Mouse (Mus musculus) E14TG2a.4 (cell line): ENCODE data around the gene Chrna1.

Experiments used
- H3K27me3 ChIP-seq: 2 replicates; pipeline ENCODE4 v1.6.1; 2014; ENCODE audit warnings: low read length, control low read depth; ENCODE audit not compliant: insufficient read depth
- H3K36me3 ChIP-seq: 2 replicates; pipeline ENCODE4 v1.6.1; 2014; ENCODE audit warnings: low read length, control low read depth; ENCODE audit not compliant: insufficient read depth
- H3K4me1 ChIP-seq: replicated peaks from 2 replicates; pipeline ENCODE4 v1.6.1; 2014; ENCODE audit warnings: low read depth, low read length, control low read depth
- H3K4me3 ChIP-seq: replicated peaks from 2 replicates; pipeline ENCODE4 v1.5.1; 2014; ENCODE audit warnings: mild to moderate bottlenecking, low read length
- H3K9me3 ChIP-seq: 2 replicates; pipeline ENCODE4 v1.6.1; 2014; ENCODE audit warnings: low read length, control low read depth
- CTCF ChIP-seq: conservative IDR thresholded peaks from 2 replicates; pipeline ENCODE4 v1.5.1; 2014; ENCODE audit warnings: low read length
- NANOG ChIP-seq: IDR thresholded peaks from 2 replicates; pipeline ENCODE4 v1.6.1; 2014; ENCODE audit warnings: borderline replicate concordance, low read length, mixed read lengths
- POU5F1 ChIP-seq: IDR thresholded peaks from 2 replicates; pipeline ENCODE4 v1.6.1; 2014; ENCODE audit warnings: low read length, borderline replicate concordance

Chrna1 gene

DNA sequence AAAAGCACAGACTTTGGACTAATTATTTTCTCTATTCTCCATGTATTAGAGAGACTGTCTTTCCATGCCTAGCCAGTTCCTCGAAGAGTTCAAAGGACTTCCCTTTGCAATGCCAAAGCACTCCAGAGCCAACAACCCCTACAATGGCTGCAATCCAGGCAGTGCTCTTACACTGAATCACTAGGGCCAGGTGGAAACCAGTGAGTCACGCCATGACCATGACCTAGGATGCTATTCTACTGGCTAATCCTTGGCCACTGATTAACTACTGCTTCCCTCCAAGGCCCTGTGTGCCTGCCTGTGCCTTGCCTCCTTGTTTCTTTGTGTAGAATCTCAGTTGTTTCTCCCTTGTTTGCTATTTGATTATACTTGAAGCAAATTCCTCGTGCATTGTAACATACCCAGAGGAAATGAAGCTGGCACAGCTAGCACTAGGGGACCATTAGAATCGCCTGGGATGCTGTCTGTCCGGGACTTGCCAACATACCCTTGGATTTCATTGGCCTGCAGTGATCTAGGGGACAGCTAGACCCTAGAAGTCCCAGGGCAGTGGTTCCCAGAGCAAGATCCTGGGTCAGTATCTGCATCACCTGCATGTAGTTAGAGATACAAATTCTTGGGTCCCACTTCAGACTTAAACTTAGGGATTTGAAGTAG is 29.1 kb upstream of the Chrna1 start:
- Histone ChIP-seq H3K4me3 (no peak overlapping the region), H3K27me3 (no peaks in the 10 kb centered on the region; the same call in 1 of the 2 replicates), H3K4me1 (peaks cover 19% of the 10 kb centered on the region), H3K9me3 (no peaks in the 10 kb centered on the region), H3K36me3 (peaks cover 25% of the 10 kb centered on the region)
- TF ChIP-seq CTCF (no peak), POU5F1 (no peak), NANOG (no peak)

DNA sequence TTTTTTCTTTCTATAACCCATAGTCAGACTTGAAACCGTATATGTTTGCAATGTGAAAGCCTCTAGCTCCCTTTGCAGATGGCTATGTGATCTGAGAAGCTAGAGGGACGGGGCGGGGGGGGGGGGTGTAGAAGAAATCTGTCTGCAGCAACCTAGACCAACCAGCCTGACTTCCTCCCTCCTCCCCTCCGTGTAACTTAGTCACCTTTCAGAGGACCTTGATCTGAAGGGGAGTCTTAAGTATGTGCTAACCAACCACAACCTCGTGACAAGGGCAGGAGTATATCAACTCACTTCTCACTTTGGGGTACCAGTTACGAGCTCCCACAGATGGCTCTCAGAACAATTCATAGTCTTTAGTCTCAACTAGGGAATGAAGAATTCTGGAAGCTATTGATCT is 28.3 kb upstream of the Chrna1 start:
- no peak for TF ChIP-seq NANOG
- TF ChIP-seq CTCF = no peak
- no peak for TF ChIP-seq POU5F1
- Histone ChIP-seq H3K9me3 (no peaks in the 10 kb centered on the region), H3K4me3 (no peak overlapping the region), H3K36me3 (peaks cover 20% of the 10 kb centered on the region), H3K4me1 (peaks cover 19% of the 10 kb centered on the region), H3K27me3 (peaks cover 3% of the 10 kb centered on the region)

DNA sequence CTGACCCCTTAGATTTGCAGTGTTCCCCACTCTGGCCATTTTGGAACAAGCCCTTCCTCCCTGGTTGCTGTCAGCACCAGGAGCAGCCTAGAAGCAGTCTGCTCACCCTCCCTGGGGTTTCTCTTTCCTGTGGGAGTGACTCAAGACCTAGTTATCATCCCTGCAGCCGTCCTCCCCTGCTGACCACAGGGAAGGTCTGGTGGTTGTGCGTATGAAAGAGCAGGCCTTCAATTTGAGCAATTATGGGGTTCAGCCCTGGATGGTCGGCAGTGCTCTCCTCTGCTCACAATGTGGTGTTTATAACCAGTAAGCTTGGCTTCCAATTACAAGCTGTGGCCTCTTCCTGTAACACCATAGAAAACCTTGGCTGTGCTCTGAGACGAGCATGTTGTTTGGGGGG is 27.5 kb upstream of the Chrna1 start:
- H3K9me3 ChIP-seq = no peaks in the 10 kb centered on the region
- H3K27me3 ChIP-seq = peaks cover 3% of the 10 kb centered on the region
- TF ChIP-seq CTCF (no peak), POU5F1 (no peak), NANOG (no peak)
- H3K4me1 ChIP-seq = peaks cover 19% of the 10 kb centered on the region
- H3K4me3 ChIP-seq = no peak overlapping the region
- H3K36me3 ChIP-seq = peaks cover 12% of the 10 kb centered on the region

DNA sequence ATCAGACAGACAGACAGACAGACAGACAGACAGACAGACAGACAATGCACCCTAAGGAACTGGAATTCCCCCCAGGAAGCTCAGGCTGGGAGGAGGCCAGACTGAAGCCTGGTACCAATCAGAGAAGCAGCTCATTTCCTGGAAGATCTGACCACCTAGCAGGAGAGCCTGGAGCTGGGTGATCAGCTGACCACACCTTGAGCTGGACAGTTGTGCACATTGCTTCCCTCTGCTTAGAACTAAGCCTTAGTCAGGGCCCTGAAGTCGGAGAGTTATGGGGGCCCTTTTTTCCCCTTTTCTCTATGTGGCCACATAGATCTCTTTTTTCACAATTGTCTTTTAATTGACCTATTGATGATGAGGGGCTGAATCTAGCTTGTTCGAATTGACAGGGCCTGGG is 27.0 kb upstream of the Chrna1 start:
- Histone ChIP-seq H3K27me3 (peaks cover 3% of the 10 kb centered on the region), H3K36me3 (peaks cover 8% of the 10 kb centered on the region; the same call in 1 of the 2 replicates), H3K4me3 (no peak overlapping the region), H3K9me3 (no peaks in the 10 kb centered on the region), H3K4me1 (peaks cover 19% of the 10 kb centered on the region)
- TF ChIP-seq NANOG (no peak), POU5F1 (no peak), CTCF (no peak)

DNA sequence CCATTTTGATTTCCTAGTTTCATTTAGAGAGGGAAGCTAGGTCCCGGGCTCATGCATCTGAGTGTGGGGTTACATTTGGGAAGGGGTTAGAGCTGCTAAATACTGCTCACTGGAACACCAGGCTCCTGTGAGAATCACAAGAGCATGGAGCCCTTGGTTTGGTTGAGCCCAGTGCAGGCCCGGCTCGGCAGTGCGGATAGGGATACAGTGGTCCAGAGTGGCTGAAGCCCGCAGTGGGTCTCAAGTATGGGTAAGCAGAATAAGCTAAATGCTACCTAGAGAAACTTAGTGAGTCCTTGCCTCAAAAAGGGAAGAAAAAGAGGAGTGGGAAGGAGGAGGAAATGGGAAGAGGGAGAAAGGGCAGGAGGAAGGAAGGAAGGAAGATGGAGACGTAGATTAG is 26.5 kb upstream of the Chrna1 start:
- Histone ChIP-seq H3K36me3 (peaks cover 4% of the 10 kb centered on the region; the same call in 1 of the 2 replicates), H3K27me3 (peaks cover 3% of the 10 kb centered on the region), H3K4me3 (no peak overlapping the region), H3K4me1 (peaks cover 19% of the 10 kb centered on the region), H3K9me3 (no peaks in the 10 kb centered on the region)
- TF ChIP-seq NANOG (no peak), POU5F1 (no peak), CTCF (no peak)

DNA sequence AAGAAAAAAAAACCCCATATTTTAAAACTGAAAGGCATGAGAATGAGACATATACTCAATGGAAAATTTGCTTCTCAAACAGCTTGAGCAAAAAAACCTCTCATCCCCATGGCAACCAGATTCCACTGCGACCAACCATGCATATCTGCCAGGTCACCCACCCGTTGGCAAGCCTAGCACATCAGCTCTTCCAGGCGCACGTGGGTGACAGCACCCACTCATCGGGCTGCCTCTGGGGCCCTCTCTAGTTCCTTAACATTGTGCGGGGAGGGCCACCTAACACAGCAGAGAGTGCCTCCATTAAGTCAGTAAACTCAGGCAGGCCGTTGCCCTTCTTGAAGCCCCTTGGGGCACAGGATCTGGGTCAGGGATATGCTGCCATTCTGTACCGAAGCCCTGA is 24.9 kb upstream of the Chrna1 start:
- Histone ChIP-seq H3K4me1 (peaks cover 19% of the 10 kb centered on the region), H3K36me3 (no peaks in the 10 kb centered on the region), H3K27me3 (peaks cover 3% of the 10 kb centered on the region), H3K4me3 (no peak overlapping the region), H3K9me3 (no peaks in the 10 kb centered on the region)
- TF ChIP-seq CTCF (no peak), POU5F1 (no peak), NANOG (no peak)

DNA sequence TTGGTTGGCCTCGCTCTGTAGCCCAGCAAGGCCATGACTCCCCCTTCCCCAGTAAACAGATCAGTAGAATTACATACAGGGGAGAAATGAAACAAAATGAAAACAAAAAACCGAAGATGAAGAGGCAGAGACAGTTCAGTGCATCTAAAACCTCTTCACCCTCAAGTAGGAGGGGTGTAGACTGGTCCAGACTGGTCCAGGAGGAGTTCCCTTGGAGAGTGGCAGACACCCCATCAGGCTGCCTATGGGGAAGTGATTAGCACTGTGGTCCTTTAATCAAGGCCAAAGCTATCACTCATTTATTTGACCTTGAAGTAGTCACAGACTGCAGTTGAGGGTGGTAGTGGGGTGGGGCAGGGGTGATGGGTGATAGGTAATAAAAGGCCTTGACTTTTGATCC is 24.4 kb upstream of the Chrna1 start:
- Histone ChIP-seq H3K4me1 (peaks cover 19% of the 10 kb centered on the region), H3K9me3 (no peaks in the 10 kb centered on the region), H3K27me3 (peaks cover 3% of the 10 kb centered on the region), H3K36me3 (no peaks in the 10 kb centered on the region), H3K4me3 (no peak overlapping the region)
- TF ChIP-seq CTCF = no peak
- TF ChIP-seq POU5F1 = no peak
- TF ChIP-seq NANOG = 0 out of 2 replicates have a peak, but pooled peaks have one; percentile 6

DNA sequence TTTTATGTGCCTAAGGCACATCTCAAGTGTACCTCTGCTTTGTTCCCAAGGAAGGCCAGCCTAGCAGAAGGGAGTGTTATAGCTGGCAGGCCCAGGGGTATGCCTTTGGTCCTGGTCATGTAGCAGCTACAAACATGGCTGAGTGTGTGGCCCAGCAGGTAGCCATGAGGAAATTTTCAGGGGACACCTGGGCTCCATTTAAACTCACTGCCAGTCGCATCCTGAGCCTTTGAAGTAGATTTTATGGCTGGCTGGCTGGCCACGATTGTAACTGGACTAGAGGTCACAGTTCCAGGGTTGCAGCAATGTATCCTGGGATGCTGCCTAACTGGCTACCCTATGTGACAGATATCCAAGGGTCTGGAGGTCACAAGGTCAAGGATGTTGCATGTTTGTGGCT is 20.5 kb upstream of the Chrna1 start:
- peaks cover 39% of the 10 kb centered on the region for H3K4me1 ChIP-seq
- no peaks in the 10 kb centered on the region for H3K36me3 ChIP-seq
- no peaks in the 10 kb centered on the region for H3K9me3 ChIP-seq
- no peak for TF ChIP-seq CTCF
- TF ChIP-seq NANOG = no peak
- no peak for TF ChIP-seq POU5F1
- H3K4me3 ChIP-seq = no peak overlapping the region
- H3K27me3 ChIP-seq = peaks cover 9% of the 10 kb centered on the region

DNA sequence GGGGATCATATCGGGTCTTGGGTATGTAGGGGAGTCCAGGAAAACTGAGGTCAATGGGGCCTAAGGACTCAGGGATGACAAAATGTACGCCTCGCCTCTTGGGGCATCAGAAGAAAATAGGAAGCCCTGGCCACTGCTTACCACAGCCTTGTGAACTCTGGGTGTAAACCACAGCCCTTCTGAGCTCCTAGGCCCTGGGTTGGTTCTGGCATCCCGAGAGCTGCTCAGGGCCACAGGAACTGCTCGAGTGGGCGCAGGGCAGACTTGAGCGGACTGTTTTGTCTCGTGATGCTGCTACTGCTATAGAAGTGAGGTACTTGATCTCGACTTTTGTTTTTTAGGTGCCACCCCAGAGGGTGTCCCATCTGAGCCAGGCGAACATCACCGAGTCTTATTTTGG is 17.6 kb upstream of the Chrna1 start:
- no peak overlapping the region for H3K4me3 ChIP-seq
- H3K9me3 ChIP-seq = no peaks in the 10 kb centered on the region
- peaks cover 21% of the 10 kb centered on the region for H3K27me3 ChIP-seq
- no peak for TF ChIP-seq POU5F1
- TF ChIP-seq CTCF = no peak
- no peak for TF ChIP-seq NANOG
- H3K4me1 ChIP-seq = peaks cover 30% of the 10 kb centered on the region
- H3K36me3 ChIP-seq = no peaks in the 10 kb centered on the region
